ENCODE assay signal across 16 mouse cellular contexts in genomic region chr7:27540521-27540920, GRCm38 (mm10). TPM values are rescaled to one million over a fixed set of nuclear protein-coding genes. Genes with fewer than 3 reads are reported as not detected.
DNase-seq lines count a peak whose midpoint lies in the region; ATAC-seq and TF ChIP-seq lines count a peak whose summit lies in the region.
"Had no signal": no experiment of that assay in that cellular context is flagged by ENCODE, and none has a peak within 500 bp of the region (broad histone marks: within the 10 kb centered on the region; RNA-seq: fewer than 3 reads in every experiment).

No protein-coding gene starts in this region.

- peak; percentile 84 for ATAC-seq in liver, embryonic 14.5 days (ENCODE audit: insufficient read depth)
- ATAC-seq in forebrain, postnatal 0 days, result no peak

- peak overlapping the region; percentile 56 for H3K9ac ChIP-seq in liver, embryonic 14.5 days (replicated peaks)
- H3K9ac ChIP-seq in forebrain, postnatal 0 days, result no peak overlapping the region
- H3K9ac ChIP-seq: hindbrain, embryonic 15.5 days; kidney, embryonic 15.5 days; lung, embryonic 15.5 days had no signal

- H3K9me3 ChIP-seq in liver, embryonic 14.5 days (ENCODE audit: control insufficient read depth, low read length), result no peaks in the 10 kb centered on the region
- H3K9me3 ChIP-seq in forebrain, postnatal 0 days (ENCODE audit: low read length), result no peaks in the 10 kb centered on the region
- H3K9me3 ChIP-seq: hindbrain, embryonic 15.5 days; kidney, embryonic 15.5 days; lung, embryonic 15.5 days had no signal

- TF ChIP-seq EP300 in liver, embryonic 14.5 days (IDR thresholded peaks at IDR 0.05; ENCODE audit: low read depth), result peak; percentile 81

- TF ChIP-seq CTCF in liver, embryonic 14.5 days (IDR thresholded peaks at IDR 0.05; ENCODE audit: low read depth), result no peak
- TF ChIP-seq CTCF in forebrain, postnatal 0 days (IDR thresholded peaks at IDR 0.05; ENCODE audit: low read depth), result no peak

- peaks cover 17% of the 10 kb centered on the region for H3K36me3 ChIP-seq in liver, embryonic 14.5 days (replicated peaks; ENCODE audit: control insufficient read depth, insufficient read depth, low read depth)
- peaks cover 43% of the 10 kb centered on the region for H3K36me3 ChIP-seq in forebrain, postnatal 0 days (ENCODE audit: insufficient read depth)

- WGBS in liver, embryonic 14.5 days (ENCODE audit: insufficient replicate concordance), result 49% methylated on average over 2 of the region's 2 CpGs
- 83% methylated on average over 2 of the region's 2 CpGs for WGBS in forebrain, postnatal 0 days

- H3K4me2 ChIP-seq in liver, embryonic 14.5 days (ENCODE audit: low read depth), result peak overlapping the region; percentile 96
- no peak overlapping the region for H3K4me2 ChIP-seq in forebrain, postnatal 0 days (ENCODE audit: low read depth)
- H3K4me2 ChIP-seq: kidney, embryonic 15.5 days; lung, embryonic 15.5 days had no signal

- peak overlapping the region; percentile 84 for H3K27ac ChIP-seq in liver, embryonic 14.5 days
- no peak overlapping the region for H3K27ac ChIP-seq in forebrain, postnatal 0 days (ENCODE audit: low read depth, low read length)
- H3K27ac ChIP-seq: hindbrain, embryonic 15.5 days; kidney, embryonic 15.5 days; lung, embryonic 15.5 days had no signal

- DNase-seq in adrenal gland, postnatal 14 days, result peak; percentile 32
- DNase-seq in adrenal gland, postnatal 4 days (ENCODE audit: low spot score in 2 of 2), result no peak
- DNase-seq in spleen, adult 12 weeks (ENCODE audit: low spot score), result peak; percentile 37
- DNase-seq in spleen, adult 18-20 months, result no peak
- peak; percentile 72 to 80 (median 74) for DNase-seq in liver, embryonic 14.5 days (ENCODE audit: low read depth in 3 of 3, low spot score in 3 of 3)
- no peak for DNase-seq in kidney, adult 8-10 months
- DNase-seq in forebrain, postnatal 0 days, result no peak
- no peak for DNase-seq in urinary bladder, adult 18-20 months (ENCODE audit: low spot score in 2 of 2)
- DNase-seq: adrenal gland, postnatal 10 days; gastrocnemius, postnatal 14 days had no signal

- H3K4me1 ChIP-seq in liver, embryonic 14.5 days (replicated peaks; ENCODE audit: control insufficient read depth in 2 of 2, insufficient read depth in 2 of 2, low read length in 1 of 2), result peaks cover 71 to 74% of the 10 kb centered on the region in 2 experiments
- H3K4me1 ChIP-seq in forebrain, postnatal 0 days (ENCODE audit: insufficient read depth), result 0 out of 2 replicates have a peak, but pooled peaks cover 3% of the 10 kb centered on the region

- H3K4me3 ChIP-seq in liver, embryonic 14.5 days (ENCODE audit: insufficient read depth in 1 of 2, low read depth in 2 of 2, low read length in 2 of 2), result peak overlapping the region; percentile 81 to 83
- H3K4me3 ChIP-seq in forebrain, postnatal 0 days (ENCODE audit: low read depth, low read length), result no peak overlapping the region
- H3K4me3 ChIP-seq: hindbrain, embryonic 15.5 days; kidney, embryonic 15.5 days; lung, embryonic 15.5 days had no signal

- no peaks in the 10 kb centered on the region for H3K27me3 ChIP-seq in liver, embryonic 14.5 days (ENCODE audit: control insufficient read depth, insufficient read depth, low read length)
- H3K27me3 ChIP-seq in forebrain, postnatal 0 days (ENCODE audit: insufficient read depth, low read length), result no peaks in the 10 kb centered on the region
- H3K27me3 ChIP-seq: hindbrain, embryonic 15.5 days; kidney, embryonic 15.5 days; lung, embryonic 15.5 days had no signal

RNA-seq across cellular contexts. Expression of gene Pld3, which starts 12.5 kb away (rescaled TPM):
- total RNA-seq in adrenal gland, postnatal 14 days (2021), result 87.2 and 100 TPM in 2 replicates
- total RNA-seq in adrenal gland, postnatal 4 days (2021), result 100 to 1,000 TPM; 132 to 133 TPM
- polyA plus RNA-seq in liver, embryonic 14.5 days (2012; rRNA removed), result 48.9 and 55.9 TPM in 2 replicates
- 55.0 TPM in 2 replicates for polyA plus RNA-seq in liver, embryonic 14.5 days (2014; fragmentation: Nextera tagmentation; extraction: Ambion mirVana)
- total RNA-seq in forebrain, postnatal 0 days (2014; rRNA removed), result 144 and 219 TPM in 2 replicates
- polyA plus RNA-seq in forebrain, postnatal 0 days (2015; fragmentation: Nextera tagmentation; extraction: Ambion mirVana), result 205 and 246 TPM in 2 replicates

RNA-seq across cellular contexts. Expression of gene 2310022A10Rik, which starts 12.5 kb away (rescaled TPM):
- total RNA-seq in adrenal gland, postnatal 14 days (2021), result 13.6 and 14.4 TPM in 2 replicates
- 10 to 100 TPM; 21.6 to 28.0 TPM for total RNA-seq in adrenal gland, postnatal 4 days (2021)
- 13.8 and 14.9 TPM in 2 replicates for polyA plus RNA-seq in liver, embryonic 14.5 days (2012; rRNA removed)
- 12.7 and 14.6 TPM in 2 replicates for polyA plus RNA-seq in liver, embryonic 14.5 days (2014; fragmentation: Nextera tagmentation; extraction: Ambion mirVana)
- 7.5 and 8.7 TPM in 2 replicates for total RNA-seq in forebrain, postnatal 0 days (2014; rRNA removed)
- polyA plus RNA-seq in forebrain, postnatal 0 days (2015; fragmentation: Nextera tagmentation; extraction: Ambion mirVana), result 26.3 and 28.1 TPM in 2 replicates

RNA-seq across cellular contexts. Expression of gene Hipk4, which starts 17.5 kb away (rescaled TPM):
- total RNA-seq in adrenal gland, postnatal 14 days (2021), result 0.44 and 0.64 TPM in 2 replicates
- total RNA-seq in adrenal gland, postnatal 4 days (2021), result 1 to 10 TPM; 1.4 to 1.8 TPM
- 0.49 and 0.50 TPM in 2 replicates for polyA plus RNA-seq in liver, embryonic 14.5 days (2012; rRNA removed)
- polyA plus RNA-seq in liver, embryonic 14.5 days (2014; fragmentation: Nextera tagmentation; extraction: Ambion mirVana), result 0.06 TPM in 1 of 2 replicates, not detected in the other
- total RNA-seq in forebrain, postnatal 0 days (2014; rRNA removed), result 0.38 and 0.95 TPM in 2 replicates
- polyA plus RNA-seq in forebrain, postnatal 0 days (2015; fragmentation: Nextera tagmentation; extraction: Ambion mirVana), result 0.27 and 0.49 TPM in 2 replicates
- total RNA-seq: megakaryocyte, adult 5-6 weeks; monocyte, adult 5-6 weeks; neutrophil, adult 5-6 weeks had no signal

RNA-seq across cellular contexts. Expression of gene Prx, which starts 41.4 kb away (rescaled TPM):
- 2.7 and 3.5 TPM in 2 replicates for total RNA-seq in adrenal gland, postnatal 14 days (2021)
- total RNA-seq in adrenal gland, postnatal 4 days (2021), result 1 to 10 TPM; 7.0 to 8.8 TPM
- 0.55 and 0.73 TPM in 2 replicates for polyA plus RNA-seq in liver, embryonic 14.5 days (2012; rRNA removed)
- polyA plus RNA-seq in liver, embryonic 14.5 days (2014; fragmentation: Nextera tagmentation; extraction: Ambion mirVana), result 0.23 and 0.29 TPM in 2 replicates
- total RNA-seq in forebrain, postnatal 0 days (2014; rRNA removed), result 1.9 and 2.4 TPM in 2 replicates
- 1.1 and 1.4 TPM in 2 replicates for polyA plus RNA-seq in forebrain, postnatal 0 days (2015; fragmentation: Nextera tagmentation; extraction: Ambion mirVana)

RNA-seq across cellular contexts. Expression of gene Akt2, which starts 50.8 kb away (rescaled TPM):
- total RNA-seq in adrenal gland, postnatal 14 days (2021), result 197 and 255 TPM in 2 replicates
- 100 to 1,000 TPM; 195 to 220 TPM for total RNA-seq in adrenal gland, postnatal 4 days (2021)
- polyA plus RNA-seq in liver, embryonic 14.5 days (2012; rRNA removed), result 21.5 and 23.2 TPM in 2 replicates
- 21.5 and 23.8 TPM in 2 replicates for polyA plus RNA-seq in liver, embryonic 14.5 days (2014; fragmentation: Nextera tagmentation; extraction: Ambion mirVana)
- 61.1 and 64.2 TPM in 2 replicates for total RNA-seq in forebrain, postnatal 0 days (2014; rRNA removed)
- polyA plus RNA-seq in forebrain, postnatal 0 days (2015; fragmentation: Nextera tagmentation; extraction: Ambion mirVana), result 53.7 and 53.9 TPM in 2 replicates

Comparison
In these comparisons a context has a peak if more than half of its experiments do, and no peak if none do; other contexts are left out.
1. DNase-seq: peak in adrenal gland, postnatal 14 days (single experiment), spleen, adult 12 weeks (single experiment) and liver, embryonic 14.5 days (3 of 3); none in adrenal gland, postnatal 4 days (0 of 2), spleen, adult 18-20 months (0 of 2), kidney, adult 8-10 months (0 of 2), forebrain, postnatal 0 days (single experiment) and urinary bladder, adult 18-20 months (0 of 2).